Mouse (Mus musculus) left cerebral cortex, adult 2 months (tissue): ENCODE measurements at regions not wholly inside any gene's neighbourhood (a gene's known extent, or its start where the extent isn't known, plus 50 kb on each side); places are given as distances from the start of the nearest gene placed in this dataset.

Source experiments
- DNase-seq, 2 experiments: peaks; one replicate each; pipeline ENCODE4 v3.0.0; 2021 to 2022; ENCODE audit warnings: low spot score in 2 of 2, mixed read lengths in 1 of 2; ENCODE audit errors: extremely low spot score in 1 of 2
- H3K27ac ChIP-seq: fragments of 200-600 bp; 2 replicates; pipeline ENCODE4 v1.8.1; 2022
- H3K4me3 ChIP-seq: fragments of 200-600 bp; 2 replicates; pipeline ENCODE4 v1.8.1; 2022
- CTCF ChIP-seq: fragments of 200-600 bp; IDR thresholded peaks from 2 replicates; pipeline ENCODE4 v1.8.1; 2022; ENCODE audit warnings: antibody characterized with exemption, mild to moderate bottlenecking, moderate library complexity
- intact Hi-C: fragments of 180-260 bp; cut with DNase I; formaldehyde crosslinking; loops from one replicate; pipeline ENCODE4 v1.15.1; 2025

GRCm38 (mm10) chr10:117511483-117512406 is 117.6 kb upstream of the Cpm start:
- intact Hi-C loops: no loop called here
- no peak for DNase-seq

GRCm38 (mm10) chr10:117510529-117511482 is 118.5 kb upstream of the Cpm start:
- TF ChIP-seq CTCF: no peak

More at GRCm38 (mm10) chr10:117511483-117512406, 117.6 kb upstream of the Cpm start:
- H3K27ac ChIP-seq: no peak overlapping the region
- H3K4me3 ChIP-seq: no peak overlapping the region
- TF ChIP-seq CTCF: no peak

GRCm38 (mm10) chr10:117510224-117510486 is 119.1 kb upstream of the Cpm start:
- TF ChIP-seq CTCF: no peak
- Histone ChIP-seq H3K27ac (no peak overlapping the region), H3K4me3 (no peak overlapping the region)
- DNase-seq: no peak
- intact Hi-C loops: no loop called here

More at GRCm38 (mm10) chr10:117510529-117511482, 118.5 kb upstream of the Cpm start:
- intact Hi-C loops: no loop called here
- Histone ChIP-seq H3K4me3 (no peak overlapping the region), H3K27ac (no peak overlapping the region)
- DNase-seq: no peak

GRCm38 (mm10) chr10:117509431-117510223 is 119.7 kb upstream of the Cpm start:
- H3K4me3 ChIP-seq: no peak overlapping the region
- no peak overlapping the region for H3K27ac ChIP-seq
- intact Hi-C loops: no loop called here
- no peak for DNase-seq
- TF ChIP-seq CTCF: no peak

GRCm38 (mm10) chr10:117506252-117506992 is 122.9 kb upstream of the Cpm start:
- H3K27ac ChIP-seq: no peak overlapping the region
- no peak overlapping the region for H3K4me3 ChIP-seq
- no peak for DNase-seq
- no peak for TF ChIP-seq CTCF
- intact Hi-C loops: no loop called here

- intact Hi-C loops: no loop called here
- Histone ChIP-seq H3K27ac (no peak overlapping the region), H3K4me3 (no peak overlapping the region)
- no peak for TF ChIP-seq CTCF
- DNase-seq: no peak
Observed at GRCm38 (mm10) chr10:117505529-117505928, 123.8 kb upstream of the Cpm start.

GRCm38 (mm10) chr10:117505057-117505456 is 124.2 kb upstream of the Cpm start:
- no peak for DNase-seq
- TF ChIP-seq CTCF: no peak
- no peak overlapping the region for H3K4me3 ChIP-seq
- H3K27ac ChIP-seq: no peak overlapping the region
- intact Hi-C loops: no loop called here

GRCm38 (mm10) chr10:117504267-117504902 is 124.6 kb upstream of the Cpsf6 start:
- Histone ChIP-seq H3K4me3 (no peak overlapping the region), H3K27ac (no peak overlapping the region)
- no peak for TF ChIP-seq CTCF
- no peak for DNase-seq
- intact Hi-C loops: no loop called here

- no peak overlapping the region for H3K27ac ChIP-seq
- no peak overlapping the region for H3K4me3 ChIP-seq
- DNase-seq: no peak
- intact Hi-C loops: no loop called here
- no peak for TF ChIP-seq CTCF
Observed at GRCm38 (mm10) chr10:117503222-117504184, 123.7 kb upstream of the Cpsf6 start.

GRCm38 (mm10) chr10:117502731-117503130 is 122.9 kb upstream of the Cpsf6 start:
- intact Hi-C loops: no loop called here
- Histone ChIP-seq H3K4me3 (no peak overlapping the region), H3K27ac (no peak overlapping the region)
- DNase-seq: no peak
- TF ChIP-seq CTCF: no peak
